Mouse (Mus musculus) right cerebral cortex, adult 18-20 months (tissue): ENCODE measurements around the gene Gm20795.
"Not testable (repeated sequence)": the region's sequence is repeated elsewhere in the genome, so short reads cannot be mapped to it uniquely, and the experiment has no call there.

Source experiments
- DNase-seq: peaks from one replicate; pipeline ENCODE4 v3.0.0; 2022; ENCODE audit warnings: mixed read lengths

The Gm20795 gene

GRCm38 (mm10) chrY:40804614-40805013, at the start of gene Gm20795:
TSS of gene Gm20795 (plus strand) at chrY:40804914.
- DNase-seq = not testable (repeated sequence)

GRCm38 (mm10) chrY:40775665-40776064, 29.0 kb upstream of the Gm20795 start, which contains the start of gene Gm21797:
TSS of gene Gm21797 (minus strand) at chrY:40775765.
- not testable (repeated sequence) for DNase-seq
